Mouse (Mus musculus) forebrain, embryonic 14.5 days (tissue): Measurements from ENCODE around the gene Nrp1. TPM values are rescaled to one million over a fixed set of nuclear protein-coding genes. Genes with fewer than 3 reads are reported as not detected.

Source experiments
- ATAC-seq: fragments of 200-750 bp; cut with Nextera tagmentation; 2 replicates; pipeline ENCODE4 v1.8.0; 2017; ENCODE audit warnings: mild to moderate bottlenecking, moderate library complexity
- DNase-seq: peaks from one replicate; pipeline ENCODE4 v3.0.0-alpha.2; 2015; ENCODE audit warnings: low spot score
- H3K27ac ChIP-seq: fragments of 300-500 bp; sonication (generic); 2 replicates; pipeline ENCODE4 v1.5.1; 2014; ENCODE audit warnings: low read depth, mild to moderate bottlenecking, control low read depth, low read length, moderate library complexity
- H3K27me3 ChIP-seq: fragments of 300-500 bp; sonication (generic); replicated peaks from 2 replicates; pipeline ENCODE4 v1.6.1; 2014; ENCODE audit warnings: low read length, control low read depth, mixed read lengths; ENCODE audit not compliant: control insufficient read depth, insufficient read depth
- H3K36me3 ChIP-seq: fragments of 300-500 bp; sonication (generic); 2 replicates; pipeline ENCODE4 v1.6.1; 2014; ENCODE audit warnings: low read length, control low read depth; ENCODE audit not compliant: control insufficient read depth, insufficient read depth
- H3K4me1 ChIP-seq: fragments of 300-500 bp; sonication (generic); 2 replicates; pipeline ENCODE4 v1.6.1; 2014; ENCODE audit warnings: antibody characterized with exemption, low read length, control low read depth; ENCODE audit not compliant: control insufficient read depth, insufficient read depth
- H3K4me2 ChIP-seq: fragments of 300-500 bp; sonication (generic); 2 replicates; pipeline ENCODE4 v1.6.1; 2014; ENCODE audit warnings: mild to moderate bottlenecking, control low read depth, low read length
- H3K4me3 ChIP-seq: fragments of 300-500 bp; sonication (generic); 2 replicates; pipeline ENCODE4 v1.5.1; 2014; ENCODE audit warnings: low read depth, low read length, control low read depth
- H3K9ac ChIP-seq: fragments of 300-500 bp; sonication (generic); 2 replicates; pipeline ENCODE4 v1.6.1; 2014; ENCODE audit warnings: mild to moderate bottlenecking, low read length, control low read depth, moderate library complexity
- H3K9me3 ChIP-seq: fragments of 300-500 bp; sonication (generic); replicated peaks from 2 replicates; pipeline ENCODE4 v1.6.1; 2016; ENCODE audit warnings: low read length, control low read depth, mixed read lengths; ENCODE audit not compliant: control insufficient read depth
- WGBS: fragments of 180-500 bp; shearing (Covaris S2); extraction: QIAGEN DNeasy Blood & Tissue Kit; methylation state at CpG from one replicate; pipeline ENCODE4 v1.1.7; 2014; 5-methylcytosine and 5-hydroxymethylcytosine counted together
- polyA plus RNA-seq: library from polyadenylated mRNA; unstranded; fragments of >200 nt; fragmentation: Nextera tagmentation; extraction: Ambion mirVana; gene quantifications from 2 replicates; pipeline ENCODE4 v1.2.1, GENCODE M21; 2014

Nrp1 gene
- polyA plus RNA-seq, 1 experiment from 2014 or later = 57.9 TPM

DNA sequence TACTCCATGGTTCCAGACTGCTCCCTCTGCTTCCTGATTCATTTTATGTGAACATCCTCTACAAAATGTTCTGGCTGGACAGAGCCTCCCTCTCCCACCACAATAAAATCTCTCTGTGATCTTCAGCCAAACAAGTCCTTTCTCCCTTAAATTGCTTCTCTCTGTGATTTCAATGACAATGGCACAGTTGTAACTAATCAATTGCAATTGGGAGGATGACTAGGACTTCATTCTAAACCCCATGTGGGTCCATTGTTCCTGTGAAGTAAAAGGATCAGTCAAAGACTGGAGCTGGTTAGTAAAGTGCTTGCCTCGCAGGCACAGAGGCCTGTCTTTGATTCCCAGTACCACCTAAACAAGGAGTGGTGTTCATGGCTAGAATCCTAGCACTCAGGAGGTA is 180.0 kb downstream of the Nrp1 start:
- Histone ChIP-seq H3K9ac (no peak overlapping the region), H3K36me3 (no peaks in the 10 kb centered on the region), H3K27me3 (no peaks in the 10 kb centered on the region), H3K4me3 (no peak overlapping the region), H3K27ac (no peak overlapping the region), H3K4me2 (no peak overlapping the region), H3K9me3 (no peaks in the 10 kb centered on the region), H3K4me1 (peaks cover 14% of the 10 kb centered on the region)
- DNase-seq (no peak), ATAC-seq (no peak)
- WGBS = 8% methylated on average over 1 of the region's 1 CpGs

DNA sequence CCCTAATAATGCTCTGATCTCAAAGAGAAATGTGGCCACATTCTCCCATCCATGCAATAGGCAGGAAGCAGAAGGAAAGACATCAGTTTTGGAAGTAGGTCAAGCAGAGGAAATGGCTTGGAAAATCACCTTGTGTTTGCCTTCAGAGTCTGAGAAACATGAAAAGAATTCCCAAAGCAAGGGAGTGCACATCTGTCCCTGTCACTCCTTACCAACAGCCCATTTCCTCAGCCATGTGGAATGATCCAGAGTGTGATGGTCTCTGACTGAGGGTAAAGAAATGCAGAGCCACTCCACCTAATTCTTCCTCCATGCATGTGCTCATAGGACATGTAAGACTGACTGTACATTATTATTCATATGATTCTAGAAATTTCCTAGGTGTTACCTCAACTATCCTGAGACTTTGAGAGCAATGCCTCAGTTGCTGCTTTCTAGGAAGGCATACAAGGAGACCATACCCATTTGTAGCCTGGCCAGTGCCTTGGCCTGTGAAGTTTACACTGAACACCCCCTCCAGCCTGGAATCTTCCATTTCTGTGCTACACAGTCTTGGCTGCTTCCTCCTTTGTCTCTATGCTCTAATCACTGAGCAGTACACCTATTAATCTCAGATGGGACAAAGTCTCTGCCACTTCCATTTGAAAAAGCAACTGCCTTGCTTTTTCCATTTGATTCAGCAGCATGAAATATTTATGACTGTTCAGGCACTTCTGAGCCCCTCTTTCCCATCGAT is 183.1 kb downstream of the Nrp1 start:
- Histone ChIP-seq H3K4me1 (no peaks in the 10 kb centered on the region), H3K9ac (no peak overlapping the region), H3K9me3 (no peaks in the 10 kb centered on the region), H3K4me2 (no peak overlapping the region), H3K27ac (no peak overlapping the region), H3K4me3 (no peak overlapping the region), H3K36me3 (no peaks in the 10 kb centered on the region), H3K27me3 (no peaks in the 10 kb centered on the region)
- DNase-seq = no peak
- ATAC-seq = no peak
- 96% methylated on average over 1 of the region's 1 CpGs for WGBS

DNA sequence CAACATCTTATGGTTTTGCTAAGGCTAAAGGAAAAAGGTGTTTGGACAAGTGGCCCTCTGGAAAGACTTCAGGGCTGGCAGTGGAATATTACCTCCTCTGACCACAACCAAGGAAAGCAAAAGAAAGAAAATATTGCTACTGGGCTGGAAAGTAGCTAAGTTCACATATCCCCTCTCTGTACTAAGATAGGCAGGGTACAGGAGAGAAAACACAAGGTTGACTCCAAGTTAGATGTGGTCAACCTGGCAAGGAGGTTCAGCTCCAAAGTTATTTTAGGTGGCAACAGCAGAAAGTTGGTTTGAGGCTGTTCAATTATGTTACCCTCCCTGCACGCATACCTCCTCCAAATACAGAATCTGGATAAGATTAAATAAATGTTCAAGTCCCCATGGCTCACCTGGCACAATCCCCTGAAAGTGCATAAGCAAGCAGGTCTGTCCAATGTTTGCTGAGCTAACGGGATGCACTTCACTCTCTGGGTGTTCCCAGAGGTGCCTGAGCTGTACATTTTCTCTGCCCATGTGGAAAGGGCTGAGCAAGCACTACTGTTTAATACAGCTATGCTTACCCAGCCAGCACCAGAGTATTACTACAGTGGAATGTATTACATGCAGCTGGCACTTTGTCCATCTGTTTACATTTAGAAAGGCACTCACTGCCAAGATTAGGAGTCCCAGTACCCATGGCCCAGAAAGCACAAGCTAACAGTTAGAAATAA is 185.9 kb downstream of the Nrp1 start:
- H3K9me3 ChIP-seq = no peaks in the 10 kb centered on the region
- no peak overlapping the region for H3K4me2 ChIP-seq
- H3K4me1 ChIP-seq = no peaks in the 10 kb centered on the region
- WGBS = 90% methylated on average over 2 of the region's 2 CpGs
- no peaks in the 10 kb centered on the region for H3K27me3 ChIP-seq
- no peak overlapping the region for H3K9ac ChIP-seq
- no peak for DNase-seq
- no peak for ATAC-seq
- H3K27ac ChIP-seq = no peak overlapping the region
- H3K36me3 ChIP-seq = no peaks in the 10 kb centered on the region
- no peak overlapping the region for H3K4me3 ChIP-seq

DNA sequence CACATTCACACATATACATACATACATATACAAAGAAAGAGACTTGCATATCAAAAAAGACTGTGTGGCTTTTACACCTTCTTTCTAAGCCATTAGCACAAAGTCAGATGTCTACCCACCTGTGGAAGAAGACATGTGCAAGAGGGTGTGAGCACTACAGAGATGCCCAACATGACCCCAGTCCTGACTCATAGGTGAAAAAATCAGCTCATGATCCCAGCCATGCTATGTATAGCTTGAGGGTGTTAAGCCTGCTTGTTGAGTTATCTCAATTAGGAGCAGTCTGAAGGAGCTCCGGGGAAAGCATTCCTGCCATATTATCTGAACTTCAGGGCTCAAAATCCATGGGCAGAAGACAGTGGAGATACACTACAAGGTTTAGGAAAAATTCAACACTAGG is 187.9 kb downstream of the Nrp1 start:
- Histone ChIP-seq H3K9me3 (no peaks in the 10 kb centered on the region), H3K36me3 (no peaks in the 10 kb centered on the region), H3K4me3 (no peak overlapping the region), H3K4me2 (no peak overlapping the region), H3K27ac (no peak overlapping the region), H3K4me1 (no peaks in the 10 kb centered on the region), H3K27me3 (no peaks in the 10 kb centered on the region), H3K9ac (no peak overlapping the region)
- DNase-seq = no peak
- ATAC-seq = no peak
- WGBS = 92% methylated on average over 1 of the region's 1 CpGs

DNA sequence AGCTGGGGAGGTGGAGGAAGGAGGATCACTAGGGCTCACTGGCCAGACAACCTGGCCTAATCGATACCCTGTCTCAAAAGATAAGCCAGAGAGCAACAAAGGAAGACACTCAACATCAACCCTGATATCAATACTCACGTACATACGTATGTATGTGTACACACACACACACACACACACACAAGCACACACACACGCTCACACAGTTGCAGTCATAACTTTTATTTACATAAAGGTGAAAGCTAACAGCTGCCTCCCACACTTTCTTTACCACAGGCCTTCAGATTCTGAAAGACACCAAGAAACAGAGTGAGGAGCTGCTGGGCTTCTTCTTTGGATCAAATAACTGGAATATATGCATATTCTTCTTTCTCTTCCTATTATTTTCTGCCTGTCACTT is 189.0 kb downstream of the Nrp1 start:
- DNase-seq (no peak), ATAC-seq (no peak)
- Histone ChIP-seq H3K27ac (no peak overlapping the region), H3K4me1 (no peaks in the 10 kb centered on the region), H3K9ac (no peak overlapping the region), H3K4me2 (no peak overlapping the region), H3K4me3 (no peak overlapping the region), H3K27me3 (no peaks in the 10 kb centered on the region), H3K9me3 (no peaks in the 10 kb centered on the region), H3K36me3 (no peaks in the 10 kb centered on the region)
- whole genome bisulfite sequencing = 90% methylated on average over 4 of the region's 4 CpGs

DNA sequence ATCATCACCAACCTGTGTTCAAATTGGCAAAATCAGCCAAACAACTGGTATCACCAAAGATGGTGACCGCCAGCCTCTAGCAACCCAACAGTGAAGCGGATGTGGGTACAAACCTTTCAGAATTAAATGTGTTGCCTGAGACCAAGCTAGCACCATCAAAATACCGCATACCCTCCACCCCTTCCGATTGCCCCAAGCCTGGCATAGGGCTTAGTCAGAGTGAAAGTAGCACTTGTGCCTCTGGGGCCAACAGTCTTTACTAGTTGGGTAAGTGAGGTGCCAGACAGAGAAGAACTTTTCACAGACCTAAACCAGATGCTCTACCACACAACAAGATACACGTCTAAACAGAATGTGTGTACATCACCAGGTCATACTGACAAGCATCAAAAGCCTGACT is 191.3 kb downstream of the Nrp1 start:
- Histone ChIP-seq H3K4me3 (no peak overlapping the region), H3K9me3 (no peaks in the 10 kb centered on the region), H3K4me2 (no peak overlapping the region), H3K36me3 (no peaks in the 10 kb centered on the region), H3K27ac (no peak overlapping the region), H3K27me3 (no peaks in the 10 kb centered on the region), H3K4me1 (no peaks in the 10 kb centered on the region), H3K9ac (no peak overlapping the region)
- 92% methylated on average over 5 of the region's 5 CpGs for WGBS
- no peak for DNase-seq
- ATAC-seq = no peak

DNA sequence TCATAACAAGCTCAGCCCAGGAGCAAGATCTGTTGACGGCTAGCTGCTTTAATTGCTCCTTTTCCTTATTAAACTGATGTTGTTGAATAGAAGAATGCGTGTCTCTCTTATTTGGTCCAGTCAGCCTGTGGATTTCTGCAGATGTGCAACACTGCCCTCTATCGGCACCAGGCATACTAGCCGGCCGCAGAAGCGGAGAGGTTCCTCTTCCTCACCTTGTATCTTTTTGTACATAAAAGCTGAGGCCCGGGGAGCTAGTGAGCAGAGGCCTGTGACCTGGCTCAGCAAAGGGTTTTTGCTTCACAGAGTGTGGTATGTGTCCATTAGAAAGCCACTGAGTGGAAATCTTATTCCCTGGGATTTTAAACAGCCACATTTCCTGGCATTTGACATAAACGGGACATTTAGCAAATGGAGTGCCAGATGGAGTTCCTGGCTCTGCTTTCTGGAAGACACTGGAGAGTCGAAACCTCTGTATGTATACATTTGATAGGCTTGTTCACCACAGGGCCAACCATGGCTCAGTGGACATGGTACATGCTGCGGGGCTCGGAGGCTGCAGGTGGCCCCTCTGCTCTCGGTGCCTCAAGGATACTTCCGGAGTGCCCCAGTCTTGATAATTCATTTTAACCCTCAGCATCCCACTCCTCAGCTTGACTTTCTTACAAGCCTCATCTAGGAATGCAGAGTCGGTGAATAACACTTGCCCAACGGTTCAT is 193.2 kb downstream of the Nrp1 start:
- no peak overlapping the region for H3K4me3 ChIP-seq
- DNase-seq (peak; percentile 81), ATAC-seq (peak; percentile 72)
- 45% methylated on average over 15 of the region's 15 CpGs for WGBS
- no peak overlapping the region for H3K4me2 ChIP-seq
- H3K27ac ChIP-seq = no peak overlapping the region
- H3K4me1 ChIP-seq = no peaks in the 10 kb centered on the region
- no peaks in the 10 kb centered on the region for H3K9me3 ChIP-seq
- H3K36me3 ChIP-seq = no peaks in the 10 kb centered on the region
- H3K9ac ChIP-seq = no peak overlapping the region
- no peaks in the 10 kb centered on the region for H3K27me3 ChIP-seq
